Mouse (Mus musculus) adrenal gland, postnatal 14 days (tissue): ENCODE results near the gene Rtn1. TPM values are rescaled to one million over a fixed set of nuclear protein-coding genes. Genes with fewer than 3 reads are reported as not detected.

Source experiments
- DNase-seq: peaks from one replicate; pipeline ENCODE4 v3.0.0; 2021; ENCODE audit warnings: mixed read lengths
- total RNA-seq: library from RNA; stranded (reverse); gene quantifications from 2 replicates; pipeline ENCODE4 v1.2.3, GENCODE M21; 2021

Rtn1 gene
- total RNA-seq, 1 experiment from 2014 or later = 19.1 TPM

DNA sequence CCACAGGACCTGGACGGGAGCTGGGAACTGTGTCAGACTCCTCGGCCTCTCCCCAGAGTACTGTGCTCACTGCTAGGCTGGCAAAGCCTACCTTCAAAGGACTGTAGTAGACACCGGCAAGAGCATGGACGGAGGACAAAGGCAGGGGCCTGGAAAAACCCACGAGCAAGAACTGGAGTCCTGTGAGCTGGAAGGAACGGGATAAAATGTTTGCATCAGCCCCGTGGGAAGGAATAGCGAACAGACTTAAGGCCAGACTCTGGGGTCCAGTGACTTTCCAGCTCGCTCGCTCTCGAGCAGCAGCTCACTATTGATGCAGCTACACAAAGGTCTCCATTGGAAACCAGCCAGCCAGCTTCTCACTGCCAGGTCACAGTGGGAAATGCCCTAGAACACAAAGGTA, 34.0 kb downstream of the Rtn1 start:
- no peak for DNase-seq

DNA sequence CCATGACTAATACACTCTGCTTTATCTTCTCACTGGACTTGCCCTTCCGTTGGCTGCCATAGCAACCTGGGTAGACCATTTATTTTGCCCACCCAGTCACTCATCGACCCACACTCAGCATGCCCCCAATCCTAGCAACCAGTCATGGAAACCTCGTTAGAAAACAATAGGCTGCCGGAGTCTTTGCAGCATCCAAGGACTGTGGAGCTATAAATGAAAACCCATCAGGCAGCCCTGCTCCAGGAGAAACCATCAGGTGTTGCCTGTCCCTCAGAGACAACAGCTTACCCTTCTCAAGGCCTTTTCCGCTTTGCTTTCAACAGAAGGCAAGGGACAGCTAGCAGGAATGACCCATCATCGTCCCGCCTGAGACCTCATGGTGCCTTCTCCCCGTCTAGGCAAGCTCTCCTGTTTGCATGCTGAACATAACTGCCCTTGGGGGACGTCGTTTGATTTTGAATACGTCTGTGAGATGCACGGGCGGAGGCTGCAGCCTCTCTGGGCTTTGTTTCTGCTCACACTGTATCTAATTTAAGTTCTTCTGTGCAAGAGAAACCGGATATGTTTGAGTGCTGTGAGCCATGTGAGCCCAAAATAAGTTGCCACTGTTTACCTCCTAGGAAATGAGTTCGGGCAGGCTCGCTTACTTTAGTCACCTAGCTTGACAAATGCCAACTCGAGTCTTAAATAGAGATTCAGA, 34.8 kb downstream of the Rtn1 start:
- DNase-seq = no peak

GRCm38 (mm10) chr12:72370081-72370480, 38.8 kb downstream of the Rtn1 start:
- DNase-seq = no peak

GRCm38 (mm10) chr12:72366763-72367162, 42.1 kb downstream of the Rtn1 start:
- DNase-seq = no peak

DNA sequence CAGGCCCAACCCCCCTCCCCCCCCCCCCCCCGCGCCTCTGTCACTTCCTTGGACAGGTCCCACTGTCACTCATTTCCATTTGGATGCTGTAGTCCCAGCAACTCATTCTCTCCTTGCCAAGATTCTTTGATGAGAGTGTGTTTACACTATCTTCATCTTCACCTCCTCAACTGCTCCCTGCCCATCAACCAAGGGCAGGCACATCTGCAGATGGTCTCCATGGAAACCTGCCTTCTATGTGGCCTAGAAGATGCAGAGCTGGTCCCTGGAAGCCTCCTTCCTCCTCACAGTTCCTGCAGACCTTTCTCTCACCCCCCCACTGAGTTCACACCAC, 42.8 kb downstream of the Rtn1 start:
- DNase-seq = no peak

DNA sequence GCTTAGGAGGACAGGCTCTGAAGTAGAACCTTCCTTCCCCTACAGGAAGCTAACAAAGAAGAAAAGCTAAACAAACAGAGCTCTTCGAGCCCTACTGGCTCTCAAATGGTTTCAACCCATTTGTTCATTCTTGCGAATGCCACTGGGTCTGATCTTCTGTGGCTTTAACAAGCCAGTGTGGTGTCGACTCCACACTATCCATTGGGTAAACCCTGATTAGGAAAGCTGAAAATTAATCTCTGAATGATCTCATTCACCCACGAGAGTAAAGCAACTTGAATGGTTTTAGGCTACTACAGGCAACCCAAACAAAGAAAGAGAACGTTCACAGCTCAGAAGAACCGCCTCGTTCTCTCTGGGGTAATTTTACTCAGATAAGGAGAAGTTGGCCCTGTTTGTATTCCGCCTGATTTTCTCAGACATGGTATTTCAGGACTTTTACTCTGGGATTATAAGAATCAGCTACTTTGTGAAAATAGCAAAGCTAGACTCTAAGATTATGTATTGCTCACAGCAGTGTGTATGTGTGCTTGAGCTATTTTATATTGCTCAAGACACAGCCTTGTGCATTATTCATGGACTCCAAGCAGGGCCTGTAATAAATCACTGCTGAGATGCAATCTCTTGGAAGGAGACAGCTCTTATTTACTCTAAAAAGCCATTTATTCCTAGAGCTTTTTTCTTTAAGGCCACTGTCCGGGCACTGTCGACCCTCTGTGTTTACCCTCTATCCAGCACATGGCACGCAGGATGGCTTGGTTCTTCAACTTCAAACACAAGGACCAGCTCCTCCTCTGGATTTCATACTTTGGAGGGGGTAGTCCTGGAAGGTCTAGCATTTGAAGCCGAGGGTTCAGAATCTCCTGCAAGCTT, 43.4 kb downstream of the Rtn1 start:
- no peak for DNase-seq

DNA sequence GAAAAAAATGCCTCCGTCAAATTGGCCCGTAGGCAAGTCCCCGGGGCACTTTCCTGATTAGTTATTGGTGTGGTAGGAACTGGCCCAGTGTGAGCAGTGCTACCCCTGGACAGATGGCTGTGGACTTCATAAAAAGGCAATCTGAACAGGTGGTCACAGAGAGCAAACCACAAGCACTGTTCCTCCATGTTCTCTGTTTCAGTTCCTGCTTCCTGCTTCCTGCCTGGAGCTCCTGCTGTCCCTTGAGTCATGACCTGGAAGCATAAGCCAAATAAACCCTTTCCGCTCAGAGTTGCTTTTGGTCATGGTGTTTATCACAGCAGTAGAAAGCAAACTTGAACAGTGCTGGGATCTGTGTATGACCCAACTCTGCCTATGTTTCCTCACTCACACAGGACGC, 44.3 kb downstream of the Rtn1 start:
- DNase-seq = no peak

GRCm38 (mm10) chr12:72361701-72362354, 47.0 kb downstream of the Rtn1 start:
- DNase-seq = no peak

- no peak for DNase-seq
These were observed 47.8 kb downstream of the Rtn1 start for GRCm38 (mm10) chr12:72360926-72361615.

DNA sequence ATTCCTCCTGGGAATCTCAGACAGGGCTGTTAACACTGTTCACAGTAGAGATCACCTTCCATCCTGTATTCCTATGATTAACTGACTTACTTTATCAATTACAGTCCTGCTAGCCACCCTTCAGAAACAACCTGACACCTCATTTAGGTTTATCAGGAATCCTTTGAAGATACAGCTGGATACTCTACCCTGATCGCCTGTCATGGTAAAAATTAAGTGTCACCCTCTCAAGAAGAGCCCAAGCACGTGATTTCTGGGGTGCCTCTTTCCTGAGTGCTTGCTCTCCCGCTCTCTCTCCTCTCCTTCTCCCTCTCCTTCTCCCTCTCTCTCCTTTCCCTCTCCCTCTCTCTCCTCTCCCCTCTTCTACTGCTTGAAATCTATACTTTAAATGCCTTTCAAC, 49.0 kb downstream of the Rtn1 start:
- DNase-seq = no peak

- DNase-seq = no peak
These were observed 51.0 kb downstream of the Rtn1 start for GRCm38 (mm10) chr12:72357667-72358420.

- no peak for DNase-seq
These were observed 54.6 kb downstream of the Rtn1 start for GRCm38 (mm10) chr12:72354241-72354640.

DNA sequence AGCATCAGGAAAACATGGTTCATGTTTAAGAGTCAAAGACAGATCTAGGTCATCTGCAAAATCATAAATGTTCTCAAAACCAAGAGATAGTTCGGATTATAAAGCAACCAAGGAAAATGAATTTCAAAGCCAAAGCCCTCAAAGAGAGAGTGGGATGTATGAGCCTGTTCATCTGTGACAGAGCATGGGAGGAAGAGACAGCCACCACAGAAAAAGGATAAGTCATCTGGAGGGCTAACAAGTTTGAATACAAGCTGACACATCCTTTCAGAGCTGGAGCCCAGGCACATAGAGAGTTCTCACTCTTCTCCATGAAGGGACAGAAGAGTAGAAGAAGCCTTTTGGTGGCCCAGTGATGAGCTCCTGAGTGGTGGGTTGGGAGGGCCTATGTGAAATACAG, 55.3 kb downstream of the Rtn1 start:
- DNase-seq = no peak

DNA sequence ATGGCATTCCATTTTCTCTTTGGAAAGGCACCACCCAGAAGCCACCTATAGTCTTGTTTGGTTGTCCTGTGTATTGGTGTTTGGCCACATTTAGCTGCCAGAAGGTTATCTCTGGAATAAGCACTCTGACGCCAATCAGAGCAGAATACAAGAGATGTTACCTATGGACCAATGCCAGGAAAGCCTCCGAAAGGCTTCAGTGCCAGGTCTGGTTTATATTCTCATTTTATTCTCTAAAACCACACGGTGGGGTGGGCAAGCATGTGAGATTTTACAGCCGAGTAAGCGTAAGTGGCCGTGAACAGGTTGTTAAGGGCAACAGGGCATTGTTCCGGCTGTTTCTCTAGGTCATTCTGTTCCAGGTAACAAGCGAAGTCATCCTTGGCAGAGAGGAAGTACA, 60.3 kb downstream of the Rtn1 start:
- DNase-seq = no peak

GRCm38 (mm10) chr12:72347184-72347583, 61.7 kb downstream of the Rtn1 start:
- no peak for DNase-seq

GRCm38 (mm10) chr12:72343639-72344038, 65.2 kb downstream of the Rtn1 start:
- DNase-seq = no peak

GRCm38 (mm10) chr12:72336009-72336408, 72.8 kb downstream of the Rtn1 start:
- no peak for DNase-seq

DNA sequence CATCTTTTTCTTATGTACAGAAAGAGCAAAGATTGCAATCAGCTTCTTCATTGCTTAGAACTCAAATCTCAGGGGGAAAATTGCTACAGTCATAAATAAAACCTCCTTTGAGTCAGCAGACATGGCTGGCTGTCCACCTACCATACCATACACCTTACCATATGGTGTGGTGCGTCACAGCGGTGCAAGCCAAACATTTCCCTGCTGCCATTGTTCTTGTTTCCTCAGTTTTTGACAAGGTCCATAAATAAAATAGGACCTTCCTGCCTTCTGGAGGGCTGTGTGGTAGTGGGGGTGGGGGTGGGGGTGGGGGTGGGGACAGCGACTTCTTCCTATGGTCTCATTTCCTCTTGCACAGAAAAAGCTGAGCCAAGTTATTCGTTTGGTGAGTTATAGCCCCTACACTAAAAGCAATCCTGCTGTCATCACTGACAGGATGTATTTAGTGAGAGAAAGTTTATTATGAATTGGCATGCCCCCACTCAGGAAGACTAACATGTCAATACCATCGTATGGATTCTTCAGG, 76.3 kb downstream of the Rtn1 start:
- no peak for DNase-seq

DNA sequence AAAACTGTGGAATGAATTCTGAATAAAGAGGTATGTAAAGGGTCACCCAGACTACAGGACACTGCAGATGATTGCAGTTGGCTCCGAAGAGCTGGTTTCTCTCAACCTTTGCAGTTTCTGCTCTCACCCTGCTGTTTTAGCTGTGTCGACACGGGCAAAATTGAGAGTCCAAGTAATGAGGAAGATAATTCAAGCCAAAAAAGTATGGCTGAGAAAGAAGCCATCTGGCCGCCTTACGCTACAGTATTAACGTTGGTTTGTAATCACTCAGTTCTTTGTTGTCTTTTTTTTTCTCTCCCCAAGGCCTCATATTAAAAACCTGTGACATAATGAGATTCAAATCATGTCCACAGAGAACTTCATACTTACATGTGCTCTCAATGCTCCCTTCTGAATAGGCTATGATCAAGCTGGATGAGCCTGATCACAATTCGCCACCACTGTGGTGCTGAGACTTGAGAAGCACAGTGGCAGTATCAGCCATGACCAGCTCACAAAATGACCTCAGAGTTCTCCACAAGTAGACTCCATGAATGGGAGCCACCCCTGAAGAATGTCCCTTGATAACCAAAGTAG, 76.9 kb downstream of the Rtn1 start:
- DNase-seq = no peak

DNA sequence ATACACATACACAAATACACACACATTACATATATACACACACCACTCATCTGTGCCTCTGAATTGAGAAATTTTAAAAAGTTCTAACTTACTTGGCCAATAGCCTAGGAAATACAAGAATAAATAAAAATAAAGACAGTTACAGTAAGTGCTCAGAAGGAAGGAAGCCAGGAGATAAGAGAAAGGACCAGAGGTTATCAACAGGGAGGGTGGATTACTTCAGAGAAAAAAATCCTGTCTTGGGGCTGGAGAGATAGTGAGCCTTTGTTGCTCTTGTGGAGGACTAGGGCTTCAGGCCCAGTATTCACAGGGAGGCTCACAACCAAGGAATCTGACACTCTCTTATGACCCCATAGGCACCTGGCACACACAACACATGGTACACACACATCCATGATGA, 82.8 kb downstream of the Rtn1 start:
- no peak for DNase-seq

DNA sequence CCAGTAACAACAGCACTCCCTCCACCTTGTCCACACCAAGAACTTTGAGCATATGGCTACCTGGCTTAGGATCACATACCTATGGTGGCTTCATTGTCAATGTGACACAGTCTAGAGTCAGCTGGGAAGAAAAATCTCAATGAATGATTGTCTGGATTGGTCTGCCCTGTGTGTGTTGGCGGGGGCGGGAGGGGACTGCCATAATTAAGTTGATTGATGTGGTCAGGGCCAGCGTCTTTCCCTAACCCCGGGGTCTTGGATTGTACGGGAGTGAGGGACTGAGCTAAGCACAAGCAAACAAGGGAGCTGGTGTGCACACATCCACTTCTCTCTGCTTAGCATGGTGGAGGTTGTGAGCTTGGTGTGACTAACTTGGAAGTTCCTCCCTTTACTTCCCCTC, 83.8 kb downstream of the Rtn1 start:
- no peak for DNase-seq
